Mouse (Mus musculus): Measurements from ENCODE around the gene Nccrp1. TPM values are rescaled to one million over a fixed set of nuclear protein-coding genes. Genes with fewer than 3 reads are reported as not detected.

Nccrp1 gene
- polyA plus RNA-seq (2014; fragmentation: Nextera tagmentation; extraction: Ambion mirVana): not detected in 2 replicates

- Histone ChIP-seq H3K36me3 (ENCODE audit: control insufficient read depth, insufficient read depth, low read length) (no peaks in the 10 kb centered on the region), H3K27me3 (ENCODE audit: control insufficient read depth, insufficient read depth, low read length) (peaks cover 32% of the 10 kb centered on the region), H3K4me1 (ENCODE audit: control insufficient read depth, insufficient read depth, low read length) (peaks cover 16% of the 10 kb centered on the region), H3K4me2 (replicated peaks; ENCODE audit: low read depth, low read length) (peak within 1 kb of the TSS; percentile 47), H3K9ac (ENCODE audit: low read depth, low read length) (0 out of 2 replicates have a peak within 1 kb of the TSS, but pooled peaks have one; percentile 18), H3K9me3 (ENCODE audit: control insufficient read depth, low read length) (no peaks in the 10 kb centered on the region), H3K27ac (ENCODE audit: low read depth, low read length) (no peak within 1 kb of the TSS), H3K4me3 (ENCODE audit: low read length) (peak within 1 kb of the TSS; percentile 23)
- 3% methylated on average over 4 of the region's 5 CpGs for WGBS
- no peak for ATAC-seq (ENCODE audit: low FRiP score, low TSS enrichment)
Observed at GRCm38 (mm10) chr7:28547154-28547553, at the start of gene Nccrp1. Gene Nccrp1, minus strand, starts transcription at chr7:28547254.

- peak overlapping the region; percentile 67 for H3K4me2 ChIP-seq (replicated peaks; ENCODE audit: low read depth, low read length)
- WGBS: 65% methylated on average over 8 of the region's 8 CpGs
- peak overlapping the region; percentile 72 for H3K4me3 ChIP-seq (ENCODE audit: low read length)
- ATAC-seq (ENCODE audit: low FRiP score, low TSS enrichment): peak; percentile 21
- H3K9ac ChIP-seq (ENCODE audit: low read depth, low read length): peak overlapping the region; percentile 37; the same call in 1 of the 2 replicates
- no peaks in the 10 kb centered on the region for H3K9me3 ChIP-seq (ENCODE audit: control insufficient read depth, low read length)
- peaks cover 56% of the 10 kb centered on the region for H3K4me1 ChIP-seq (ENCODE audit: control insufficient read depth, insufficient read depth, low read length)
- no peaks in the 10 kb centered on the region for H3K27me3 ChIP-seq (ENCODE audit: control insufficient read depth, insufficient read depth, low read length)
- H3K36me3 ChIP-seq (ENCODE audit: control insufficient read depth, insufficient read depth, low read length): peaks cover 7% of the 10 kb centered on the region; the same call in 1 of the 2 replicates
- H3K27ac ChIP-seq (ENCODE audit: low read depth, low read length): peak overlapping the region; percentile 85
Observed at GRCm38 (mm10) chr7:28595751-28596435, 48.8 kb upstream of the Nccrp1 start.

DNA sequence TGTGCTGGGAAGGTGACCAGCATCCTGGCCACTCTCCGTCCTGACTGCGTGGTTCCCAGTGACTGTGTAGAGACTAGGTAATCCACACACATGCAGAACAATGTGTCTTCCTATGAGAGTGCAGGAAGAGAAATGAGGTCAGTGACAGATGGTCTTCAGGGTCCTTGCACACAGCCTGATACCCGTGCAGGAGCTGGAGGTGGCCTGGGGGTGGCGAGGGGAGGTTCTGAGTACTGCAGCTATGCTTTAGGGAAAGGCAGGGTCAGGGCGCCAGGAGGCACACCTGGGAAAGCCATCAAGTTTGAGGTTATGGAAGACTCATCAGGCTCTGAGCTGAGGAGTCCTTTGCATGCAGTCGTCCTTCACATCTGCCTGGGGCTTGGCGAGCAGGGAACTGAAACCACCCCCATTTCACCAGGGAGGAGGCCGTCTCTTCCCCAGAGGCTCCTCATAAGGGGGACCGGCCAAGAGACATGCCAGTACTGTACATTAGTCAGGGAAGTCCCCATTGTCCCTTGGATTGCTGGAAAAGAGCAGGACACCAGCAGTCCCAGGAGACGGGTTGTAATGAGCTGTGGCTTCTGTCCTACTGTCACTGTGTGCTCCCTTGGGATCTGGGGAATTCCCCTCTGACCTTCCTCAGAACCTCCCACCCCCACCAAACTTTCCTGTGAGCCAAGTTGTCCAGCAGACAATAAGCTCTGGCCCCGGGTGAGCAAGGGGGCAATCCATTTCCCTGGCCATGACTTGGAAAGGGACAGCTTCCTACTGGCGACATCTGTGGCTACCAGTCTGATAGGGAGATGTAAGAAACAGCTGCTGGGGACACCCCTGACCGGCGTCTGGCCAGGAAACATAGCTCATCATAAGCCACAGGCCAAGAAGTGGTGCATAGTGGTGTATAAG is 46.4 kb upstream of the Nccrp1 start:
- 28% methylated on average over 14 of the region's 14 CpGs for WGBS
- ATAC-seq (ENCODE audit: low FRiP score, low TSS enrichment): no peak
- H3K4me3 ChIP-seq (ENCODE audit: low read length): no peak overlapping the region
- H3K27ac ChIP-seq (ENCODE audit: low read depth, low read length): peak overlapping the region; percentile 43; the same call in 1 of the 2 replicates
- no peaks in the 10 kb centered on the region for H3K9me3 ChIP-seq (ENCODE audit: control insufficient read depth, low read length)
- H3K27me3 ChIP-seq (ENCODE audit: control insufficient read depth, insufficient read depth, low read length): no peaks in the 10 kb centered on the region
- peak overlapping the region; percentile 28 for H3K9ac ChIP-seq (ENCODE audit: low read depth, low read length)
- peaks cover 7% of the 10 kb centered on the region; the same call in 1 of the 2 replicates for H3K36me3 ChIP-seq (ENCODE audit: control insufficient read depth, insufficient read depth, low read length)
- peaks cover 68% of the 10 kb centered on the region for H3K4me1 ChIP-seq (ENCODE audit: control insufficient read depth, insufficient read depth, low read length)
- H3K4me2 ChIP-seq (replicated peaks; ENCODE audit: low read depth, low read length): peak overlapping the region; percentile 21; the same call in 1 of the 2 replicates

GRCm38 (mm10) chr7:28591862-28592261 is 44.8 kb upstream of the Nccrp1 start:
- peaks cover 82% of the 10 kb centered on the region for H3K4me1 ChIP-seq (ENCODE audit: control insufficient read depth, insufficient read depth, low read length)
- H3K36me3 ChIP-seq (ENCODE audit: control insufficient read depth, insufficient read depth, low read length): peaks cover 7% of the 10 kb centered on the region; the same call in 1 of the 2 replicates
- no peak overlapping the region for H3K4me3 ChIP-seq (ENCODE audit: low read length)
- 60% methylated on average over 1 of the region's 1 CpGs for WGBS
- no peak overlapping the region for H3K9ac ChIP-seq (ENCODE audit: low read depth, low read length)
- ATAC-seq (ENCODE audit: low FRiP score, low TSS enrichment): no peak
- H3K27me3 ChIP-seq (ENCODE audit: control insufficient read depth, insufficient read depth, low read length): no peaks in the 10 kb centered on the region
- H3K9me3 ChIP-seq (ENCODE audit: control insufficient read depth, low read length): no peaks in the 10 kb centered on the region
- H3K27ac ChIP-seq (ENCODE audit: low read depth, low read length): no peak overlapping the region
- H3K4me2 ChIP-seq (replicated peaks; ENCODE audit: low read depth, low read length): no peak overlapping the region

- peak; percentile 44; the same call in 1 of the 2 replicates for ATAC-seq (ENCODE audit: low FRiP score, low TSS enrichment)
- H3K27ac ChIP-seq (ENCODE audit: low read depth, low read length): peak overlapping the region; percentile 25
- H3K4me3 ChIP-seq (ENCODE audit: low read length): no peak overlapping the region
- no peak overlapping the region for H3K9ac ChIP-seq (ENCODE audit: low read depth, low read length)
- peaks cover 76% of the 10 kb centered on the region for H3K4me1 ChIP-seq (ENCODE audit: control insufficient read depth, insufficient read depth, low read length)
- no peaks in the 10 kb centered on the region for H3K27me3 ChIP-seq (ENCODE audit: control insufficient read depth, insufficient read depth, low read length)
- no peaks in the 10 kb centered on the region for H3K9me3 ChIP-seq (ENCODE audit: control insufficient read depth, low read length)
- no peak overlapping the region for H3K4me2 ChIP-seq (replicated peaks; ENCODE audit: low read depth, low read length)
- no peaks in the 10 kb centered on the region for H3K36me3 ChIP-seq (ENCODE audit: control insufficient read depth, insufficient read depth, low read length)
Observed at GRCm38 (mm10) chr7:28587644-28588043, 40.6 kb upstream of the Nccrp1 start.

GRCm38 (mm10) chr7:28586663-28587411 is 39.8 kb upstream of the Nccrp1 start:
- ATAC-seq (ENCODE audit: low FRiP score, low TSS enrichment): no peak
- peak overlapping the region; percentile 25; the same call in 1 of the 2 replicates for H3K27ac ChIP-seq (ENCODE audit: low read depth, low read length)
- H3K9ac ChIP-seq (ENCODE audit: low read depth, low read length): no peak overlapping the region
- H3K27me3 ChIP-seq (ENCODE audit: control insufficient read depth, insufficient read depth, low read length): no peaks in the 10 kb centered on the region
- no peak overlapping the region for H3K4me3 ChIP-seq (ENCODE audit: low read length)
- H3K4me1 ChIP-seq (ENCODE audit: control insufficient read depth, insufficient read depth, low read length): peaks cover 69% of the 10 kb centered on the region
- no peaks in the 10 kb centered on the region for H3K9me3 ChIP-seq (ENCODE audit: control insufficient read depth, low read length)
- no peak overlapping the region for H3K4me2 ChIP-seq (replicated peaks; ENCODE audit: low read depth, low read length)
- 58% methylated on average over 6 of the region's 6 CpGs for WGBS
- H3K36me3 ChIP-seq (ENCODE audit: control insufficient read depth, insufficient read depth, low read length): no peaks in the 10 kb centered on the region

DNA sequence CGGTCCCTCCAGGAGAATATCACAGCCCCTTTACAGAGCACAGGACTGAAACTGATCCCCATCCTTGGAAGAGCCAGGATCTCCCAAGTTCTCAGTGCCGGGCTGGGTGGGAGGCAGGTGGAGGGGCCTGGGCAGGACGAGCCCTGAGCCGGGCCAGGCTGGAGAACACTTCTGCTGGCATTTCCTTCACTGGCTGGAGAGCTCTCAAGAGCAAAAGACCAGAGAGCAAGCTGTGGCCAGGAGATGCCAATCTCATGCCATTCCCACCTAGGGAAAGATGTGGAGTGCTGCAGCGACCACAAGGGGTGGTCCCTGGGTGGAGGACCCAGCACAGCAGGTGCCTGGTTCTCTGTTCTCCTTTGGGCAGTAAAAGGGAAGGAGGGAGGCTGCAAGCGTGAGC is 37.9 kb upstream of the Nccrp1 start:
- no peak overlapping the region for H3K4me3 ChIP-seq (ENCODE audit: low read length)
- H3K9ac ChIP-seq (ENCODE audit: low read depth, low read length): no peak overlapping the region
- no peaks in the 10 kb centered on the region for H3K9me3 ChIP-seq (ENCODE audit: control insufficient read depth, low read length)
- H3K4me1 ChIP-seq (ENCODE audit: control insufficient read depth, insufficient read depth, low read length): peaks cover 63% of the 10 kb centered on the region
- 71% methylated on average over 6 of the region's 6 CpGs for WGBS
- no peak overlapping the region for H3K4me2 ChIP-seq (replicated peaks; ENCODE audit: low read depth, low read length)
- H3K27ac ChIP-seq (ENCODE audit: low read depth, low read length): peak overlapping the region; percentile 14; the same call in 1 of the 2 replicates
- H3K27me3 ChIP-seq (ENCODE audit: control insufficient read depth, insufficient read depth, low read length): no peaks in the 10 kb centered on the region
- no peaks in the 10 kb centered on the region for H3K36me3 ChIP-seq (ENCODE audit: control insufficient read depth, insufficient read depth, low read length)
- ATAC-seq (ENCODE audit: low FRiP score, low TSS enrichment): no peak

GRCm38 (mm10) chr7:28584468-28584867 is 37.4 kb upstream of the Nccrp1 start:
- peaks cover 68% of the 10 kb centered on the region for H3K4me1 ChIP-seq (ENCODE audit: control insufficient read depth, insufficient read depth, low read length)
- no peak overlapping the region for H3K9ac ChIP-seq (ENCODE audit: low read depth, low read length)
- H3K27ac ChIP-seq (ENCODE audit: low read depth, low read length): no peak overlapping the region; the same call in 1 of the 2 replicates
- no peak overlapping the region for H3K4me2 ChIP-seq (replicated peaks; ENCODE audit: low read depth, low read length)
- H3K36me3 ChIP-seq (ENCODE audit: control insufficient read depth, insufficient read depth, low read length): no peaks in the 10 kb centered on the region
- no peak overlapping the region for H3K4me3 ChIP-seq (ENCODE audit: low read length)
- no peaks in the 10 kb centered on the region for H3K27me3 ChIP-seq (ENCODE audit: control insufficient read depth, insufficient read depth, low read length)
- 60% methylated on average over 4 of the region's 4 CpGs for WGBS
- H3K9me3 ChIP-seq (ENCODE audit: control insufficient read depth, low read length): no peaks in the 10 kb centered on the region
- no peak for ATAC-seq (ENCODE audit: low FRiP score, low TSS enrichment)

All from kidney, embryonic 14.5 days (tissue).